Mouse (Mus musculus) kidney, embryonic 15.5 days (tissue): Measurements from ENCODE around the gene Flnb. TPM values are rescaled to one million over a fixed set of nuclear protein-coding genes. Genes with fewer than 3 reads are reported as not detected.

Experiments used
- ATAC-seq: fragments of 200-750 bp; cut with Nextera tagmentation; replicated peaks from 2 replicates; pipeline ENCODE4 v1.8.0; 2017; ENCODE audit warnings: moderate TSS enrichment; ENCODE audit not compliant: low FRiP score
- H3K27ac ChIP-seq: fragments of 300-500 bp; sonication (generic); 2 replicates; pipeline ENCODE4 v1.5.1; 2015; ENCODE audit warnings: mild to moderate bottlenecking, inconsistent platforms
- H3K27me3 ChIP-seq: fragments of 300-500 bp; sonication (generic); 2 replicates; pipeline ENCODE4 v1.6.1; 2015; ENCODE audit warnings: inconsistent platforms
- H3K36me3 ChIP-seq: fragments of 300-500 bp; sonication (generic); 2 replicates; pipeline ENCODE4 v1.6.1; 2015; ENCODE audit warnings: inconsistent platforms
- H3K4me1 ChIP-seq: fragments of 300-500 bp; sonication (generic); 2 replicates; pipeline ENCODE4 v1.6.1; 2015; ENCODE audit warnings: inconsistent platforms
- H3K4me2 ChIP-seq: fragments of 300-500 bp; sonication (generic); 2 replicates; pipeline ENCODE4 v1.6.1; 2015; ENCODE audit warnings: moderate library complexity, mild to moderate bottlenecking, inconsistent platforms
- H3K4me3 ChIP-seq: fragments of 300-500 bp; sonication (generic); replicated peaks from 2 replicates; pipeline ENCODE4 v1.5.1; 2015; ENCODE audit warnings: mild to moderate bottlenecking, inconsistent platforms
- H3K9ac ChIP-seq: fragments of 300-500 bp; sonication (generic); 2 replicates; pipeline ENCODE4 v1.6.1; 2015; ENCODE audit warnings: mild to moderate bottlenecking, inconsistent platforms
- H3K9me3 ChIP-seq: fragments of 300-500 bp; sonication (generic); replicated peaks from 2 replicates; pipeline ENCODE4 v1.6.1; 2016; ENCODE audit warnings: inconsistent platforms
- WGBS: fragments of 180-500 bp; shearing (Covaris S2); methylation state at CpG from one replicate; pipeline ENCODE4 v1.1.7; 2015; ENCODE audit warnings: mixed read lengths; 5-methylcytosine and 5-hydroxymethylcytosine counted together
- polyA plus RNA-seq: library from polyadenylated mRNA; unstranded; fragments of >200 nt; fragmentation: Nextera tagmentation; extraction: Ambion mirVana; gene quantifications from 2 replicates; pipeline ENCODE4 v1.2.1, GENCODE M21; 2015

The Flnb gene
- polyA plus RNA-seq, 1 experiment from 2014 or later = 20.6 TPM

GRCm38 (mm10) chr14:7941413-7941812 is 123.7 kb downstream of the Flnb start:
- Histone ChIP-seq H3K9ac (no peak overlapping the region), H3K36me3 (peaks cover 72% of the 10 kb centered on the region), H3K27ac (no peak overlapping the region), H3K4me1 (0 out of 2 replicates have a peak, but pooled peaks cover 4% of the 10 kb centered on the region), H3K9me3 (no peaks in the 10 kb centered on the region), H3K4me3 (no peak overlapping the region), H3K27me3 (no peaks in the 10 kb centered on the region), H3K4me2 (no peak overlapping the region)
- WGBS = 81% methylated on average over 5 of the region's 5 CpGs
- ATAC-seq = no peak

- no peak overlapping the region for H3K4me3 ChIP-seq
- 63% methylated on average over 7 of the region's 7 CpGs for WGBS
- no peak for ATAC-seq
- no peak overlapping the region for H3K27ac ChIP-seq
- no peaks in the 10 kb centered on the region for H3K27me3 ChIP-seq
- H3K36me3 ChIP-seq = peaks cover 79% of the 10 kb centered on the region
- no peak overlapping the region for H3K4me2 ChIP-seq
- H3K9ac ChIP-seq = no peak overlapping the region
- H3K4me1 ChIP-seq = 0 out of 2 replicates have a peak, but pooled peaks cover 4% of the 10 kb centered on the region
- no peaks in the 10 kb centered on the region for H3K9me3 ChIP-seq
Measured at GRCm38 (mm10) chr14:7943101-7943800, 125.5 kb downstream of the Flnb start.

GRCm38 (mm10) chr14:7943801-7944135 is 126.0 kb downstream of the Flnb start:
- H3K27ac ChIP-seq = no peak overlapping the region
- H3K4me3 ChIP-seq = no peak overlapping the region
- H3K4me1 ChIP-seq = 0 out of 2 replicates have a peak, but pooled peaks cover 4% of the 10 kb centered on the region
- 73% methylated on average over 3 of the region's 3 CpGs for WGBS
- no peak for ATAC-seq
- H3K4me2 ChIP-seq = no peak overlapping the region
- H3K27me3 ChIP-seq = no peaks in the 10 kb centered on the region
- no peaks in the 10 kb centered on the region for H3K9me3 ChIP-seq
- H3K9ac ChIP-seq = no peak overlapping the region
- H3K36me3 ChIP-seq = peaks cover 84% of the 10 kb centered on the region

- ATAC-seq = peak; percentile 52; the same call in 1 of the 2 replicates
- Histone ChIP-seq H3K9ac (no peak overlapping the region), H3K9me3 (no peaks in the 10 kb centered on the region), H3K4me2 (no peak overlapping the region), H3K4me1 (0 out of 2 replicates have a peak, but pooled peaks cover 4% of the 10 kb centered on the region), H3K4me3 (no peak overlapping the region), H3K36me3 (peaks cover 87% of the 10 kb centered on the region), H3K27ac (no peak overlapping the region), H3K27me3 (no peaks in the 10 kb centered on the region)
- 50% methylated on average over 8 of the region's 8 CpGs for WGBS
Measured at GRCm38 (mm10) chr14:7944349-7945039, 126.7 kb downstream of the Flnb start.

GRCm38 (mm10) chr14:7945261-7945660 is 127.5 kb downstream of the Flnb start:
- Histone ChIP-seq H3K27ac (no peak overlapping the region), H3K36me3 (peaks cover 87% of the 10 kb centered on the region), H3K4me3 (no peak overlapping the region), H3K9me3 (no peaks in the 10 kb centered on the region), H3K4me1 (0 out of 2 replicates have a peak, but pooled peaks cover 4% of the 10 kb centered on the region), H3K9ac (no peak overlapping the region), H3K27me3 (no peaks in the 10 kb centered on the region), H3K4me2 (no peak overlapping the region)
- 84% methylated on average over 5 of the region's 5 CpGs for WGBS
- no peak for ATAC-seq

GRCm38 (mm10) chr14:7951234-7951633 is 133.5 kb downstream of the Flnb start:
- H3K36me3 ChIP-seq = peaks cover 47% of the 10 kb centered on the region
- no peaks in the 10 kb centered on the region for H3K9me3 ChIP-seq
- no peak overlapping the region for H3K4me2 ChIP-seq
- no peak overlapping the region for H3K27ac ChIP-seq
- ATAC-seq = no peak
- 89% methylated on average over 9 of the region's 9 CpGs for WGBS
- H3K4me3 ChIP-seq = no peak overlapping the region
- no peaks in the 10 kb centered on the region for H3K27me3 ChIP-seq
- H3K9ac ChIP-seq = no peak overlapping the region
- H3K4me1 ChIP-seq = peaks cover 19% of the 10 kb centered on the region

GRCm38 (mm10) chr14:7952610-7953254 is 135.0 kb downstream of the Flnb start:
- Histone ChIP-seq H3K9me3 (no peaks in the 10 kb centered on the region), H3K4me1 (peaks cover 19% of the 10 kb centered on the region), H3K9ac (no peak overlapping the region), H3K4me2 (no peak overlapping the region), H3K27ac (no peak overlapping the region; the same call in 1 of the 2 replicates), H3K4me3 (no peak overlapping the region), H3K27me3 (no peaks in the 10 kb centered on the region), H3K36me3 (peaks cover 39% of the 10 kb centered on the region)
- WGBS = 23% methylated on average over 12 of the region's 12 CpGs
- peak; percentile 43; the same call in 1 of the 2 replicates for ATAC-seq

GRCm38 (mm10) chr14:7954071-7954471 is 136.3 kb downstream of the Flnb start:
- ATAC-seq = no peak
- WGBS = 39% methylated on average over 6 of the region's 6 CpGs
- no peak overlapping the region for H3K27ac ChIP-seq

GRCm38 (mm10) chr14:7956427-7956826 is 138.7 kb downstream of the Flnb start:
- no peak for ATAC-seq
- 62% methylated on average over 10 of the region's 10 CpGs for WGBS
- Histone ChIP-seq H3K9ac (no peak overlapping the region), H3K36me3 (peaks cover 5% of the 10 kb centered on the region), H3K27me3 (no peaks in the 10 kb centered on the region), H3K9me3 (no peaks in the 10 kb centered on the region), H3K4me2 (no peak overlapping the region), H3K4me1 (peaks cover 24% of the 10 kb centered on the region), H3K4me3 (no peak overlapping the region), H3K27ac (no peak overlapping the region)

More at GRCm38 (mm10) chr14:7954071-7954471, 136.3 kb downstream of the Flnb start:
- Histone ChIP-seq H3K9me3 (no peaks in the 10 kb centered on the region), H3K4me2 (no peak overlapping the region), H3K4me3 (no peak overlapping the region), H3K27me3 (no peaks in the 10 kb centered on the region), H3K4me1 (peaks cover 19% of the 10 kb centered on the region), H3K9ac (no peak overlapping the region), H3K36me3 (peaks cover 27% of the 10 kb centered on the region)

GRCm38 (mm10) chr14:7957049-7957448 is 139.3 kb downstream of the Flnb start, which contains the start of gene Gm45521:
Gene Gm45521, plus strand, starts transcription at chr14:7957288.
- no peak within 1 kb of the TSS for H3K9ac ChIP-seq
- peaks cover 26% of the 10 kb centered on the region for H3K4me1 ChIP-seq
- no peaks in the 10 kb centered on the region for H3K36me3 ChIP-seq
- no peaks in the 10 kb centered on the region for H3K9me3 ChIP-seq
- no peaks in the 10 kb centered on the region for H3K27me3 ChIP-seq
- WGBS = 60% methylated on average over 9 of the region's 9 CpGs
- no peak within 1 kb of the TSS for H3K4me3 ChIP-seq
- no peak for ATAC-seq
- H3K4me2 ChIP-seq = no peak within 1 kb of the TSS
- H3K27ac ChIP-seq = no peak within 1 kb of the TSS

GRCm38 (mm10) chr14:7960616-7961015 is 142.9 kb downstream of the Flnb start:
- Histone ChIP-seq H3K4me3 (no peak overlapping the region), H3K9ac (no peak overlapping the region), H3K9me3 (no peaks in the 10 kb centered on the region), H3K4me2 (no peak overlapping the region), H3K36me3 (no peaks in the 10 kb centered on the region), H3K27me3 (no peaks in the 10 kb centered on the region), H3K4me1 (0 out of 2 replicates have a peak, but pooled peaks cover 10% of the 10 kb centered on the region), H3K27ac (no peak overlapping the region)
- ATAC-seq = no peak
- WGBS = 60% methylated on average over 11 of the region's 11 CpGs

- Histone ChIP-seq H3K4me2 (no peak overlapping the region), H3K4me1 (0 out of 2 replicates have a peak, but pooled peaks cover 10% of the 10 kb centered on the region), H3K9ac (no peak overlapping the region), H3K9me3 (no peaks in the 10 kb centered on the region), H3K27ac (no peak overlapping the region), H3K36me3 (no peaks in the 10 kb centered on the region), H3K4me3 (no peak overlapping the region), H3K27me3 (no peaks in the 10 kb centered on the region)
- WGBS = 63% methylated on average over 5 of the region's 5 CpGs
- ATAC-seq = no peak
Measured at GRCm38 (mm10) chr14:7961714-7962113, 144.0 kb downstream of the Flnb start.
